Mouse (Mus musculus) G1E (cell line): ENCODE measurements around the gene Gpx2.

Experiments used
- CTCF ChIP-seq: IDR thresholded peaks from 2 replicates; pipeline ENCODE4 v1.5.1; 2012; ENCODE audit warnings: low read depth, low read length, inconsistent platforms, mixed read lengths
- GATA1 ChIP-seq: IDR thresholded peaks from 2 replicates; pipeline ENCODE4 v1.6.1; 2012; ENCODE audit warnings: borderline replicate concordance, low read length, inconsistent platforms, mixed read lengths
- POLR2AphosphoS5 ChIP-seq: IDR thresholded peaks from 2 replicates; pipeline ENCODE4 v1.6.1; 2012; ENCODE audit warnings: low read depth, low read length, inconsistent platforms; ENCODE audit not compliant: insufficient replicate concordance

- TF ChIP-seq CTCF, result no peak
- TF ChIP-seq POLR2AphosphoS5, result no peak
- TF ChIP-seq GATA1, result no peak
These were observed 1.7 kb upstream of the Gpx2 start for GRCm38 (mm10) chr12:76796938-76797539.
